Mouse (Mus musculus) ES-Bruce4 (cell line): Measurements from ENCODE around the gene Slc25a39. TPM values are rescaled to one million over a fixed set of nuclear protein-coding genes. Genes with fewer than 3 reads are reported as not detected.
"Not testable (repeated sequence)": the region's sequence is repeated elsewhere in the genome, so short reads cannot be mapped to it uniquely, and the experiment has no call there.

ENCODE experiments used
- H3K27ac ChIP-seq: 2 replicates; pipeline ENCODE4 v1.5.1; 2012; ENCODE audit warnings: low read length, inconsistent platforms; ENCODE audit not compliant: insufficient read depth
- H3K27me3 ChIP-seq: 2 replicates; pipeline ENCODE4 v1.6.1; 2012; ENCODE audit warnings: mild to moderate bottlenecking, low read length, inconsistent platforms; ENCODE audit not compliant: control insufficient read depth, poor library complexity, insufficient read depth, severe bottlenecking
- H3K36me3 ChIP-seq: 2 replicates; pipeline ENCODE4 v1.6.1; 2012; ENCODE audit warnings: inconsistent platforms, mild to moderate bottlenecking, low read length, moderate library complexity; ENCODE audit not compliant: control insufficient read depth, poor library complexity, insufficient read depth, severe bottlenecking
- H3K4me1 ChIP-seq: one replicate; pipeline ENCODE4 v1.8.1; 2011; ENCODE audit warnings: low read length; ENCODE audit not compliant: control insufficient read depth, insufficient read depth
- H3K4me3 ChIP-seq: 2 replicates; pipeline ENCODE4 v1.5.1; 2011; ENCODE audit warnings: low read depth, mild to moderate bottlenecking, low read length
- H3K9ac ChIP-seq: 2 replicates; pipeline ENCODE4 v1.6.1; 2012; ENCODE audit warnings: low read depth, mild to moderate bottlenecking, inconsistent platforms; ENCODE audit not compliant: poor library complexity, severe bottlenecking
- H3K9me3 ChIP-seq: replicated peaks from 2 replicates; pipeline ENCODE4 v1.6.1; 2012; ENCODE audit warnings: mild to moderate bottlenecking, low read length, inconsistent platforms; ENCODE audit not compliant: control insufficient read depth, poor library complexity, insufficient read depth, severe bottlenecking
- CTCF ChIP-seq: IDR thresholded peaks from one replicate; pipeline ENCODE4 v1.8.1; 2011; ENCODE audit warnings: low read depth, low read length
- EP300 ChIP-seq: IDR thresholded peaks from 2 replicates; pipeline ENCODE4 v1.6.1; 2011; ENCODE audit warnings: low read depth, low read length; ENCODE audit not compliant: insufficient read depth
- POLR2A ChIP-seq: IDR thresholded peaks from one replicate; pipeline ENCODE4 v1.8.1; 2011; ENCODE audit warnings: low read length; ENCODE audit not compliant: insufficient read depth
- polyA plus RNA-seq: library from polyadenylated mRNA; stranded (reverse); fragments of >200 nt; gene quantifications from 2 replicates; pipeline ENCODE4 v1.2.4, GENCODE M21; 2011; ENCODE audit warnings: low read depth; ENCODE audit not compliant: missing spikeins, insufficient read depth, insufficient read length

Gene Slc25a39
- polyA plus RNA-seq, 1 experiment: 284 TPM

- TF ChIP-seq CTCF (no peak), POLR2A (no peak)
- H3K27me3 ChIP-seq: no peaks in the 10 kb centered on the region
- no peaks in the 10 kb centered on the region for H3K9me3 ChIP-seq
- no peak overlapping the region for H3K27ac ChIP-seq
- H3K4me3 ChIP-seq: no peak overlapping the region
- no peak overlapping the region for H3K9ac ChIP-seq
- H3K4me1 ChIP-seq: peaks cover 11% of the 10 kb centered on the region
- no peaks in the 10 kb centered on the region for H3K36me3 ChIP-seq
Observed at GRCm38 (mm10) chr11:102370285-102370684, 37.5 kb downstream of the Slc25a39 start.

- Histone ChIP-seq H3K4me3 (no peak overlapping the region), H3K36me3 (no peaks in the 10 kb centered on the region)
- no peak for TF ChIP-seq POLR2A
- TF ChIP-seq CTCF: no peak
- TF ChIP-seq EP300: no peak
Observed at GRCm38 (mm10) chr11:102369263-102369662, 38.5 kb downstream of the Slc25a39 start.

DNA sequence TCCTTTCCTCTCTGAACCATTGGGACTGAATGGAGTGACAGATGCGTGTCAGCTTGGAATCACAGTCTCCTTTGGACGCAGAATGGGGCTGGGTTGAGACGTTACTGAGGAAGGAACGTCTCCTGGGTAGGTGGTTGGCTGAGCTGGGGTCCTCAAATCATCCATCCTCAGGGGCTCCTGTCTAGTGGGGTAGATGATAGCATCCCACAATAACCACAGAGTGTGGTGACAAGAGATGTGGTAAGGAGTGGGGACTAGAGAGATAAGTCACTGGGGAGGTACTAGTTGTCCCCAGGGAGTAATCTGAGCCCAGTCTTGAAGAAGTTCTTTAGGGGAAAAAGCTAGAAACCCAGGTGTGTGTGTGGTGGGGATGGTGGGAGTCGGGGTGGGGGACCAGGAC, 39.4 kb downstream of the Slc25a39 start:
- H3K9me3 ChIP-seq: no peaks in the 10 kb centered on the region
- H3K4me1 ChIP-seq: peaks cover 6% of the 10 kb centered on the region
- no peak overlapping the region for H3K9ac ChIP-seq
- H3K27me3 ChIP-seq: no peaks in the 10 kb centered on the region
- H3K4me3 ChIP-seq: no peak overlapping the region
- no peaks in the 10 kb centered on the region for H3K36me3 ChIP-seq
- H3K27ac ChIP-seq: no peak overlapping the region
- TF ChIP-seq CTCF (no peak), EP300 (no peak), POLR2A (no peak)

More at GRCm38 (mm10) chr11:102369263-102369662, 38.5 kb downstream of the Slc25a39 start:
- Histone ChIP-seq H3K27ac (no peak overlapping the region), H3K4me1 (peaks cover 9% of the 10 kb centered on the region), H3K27me3 (no peaks in the 10 kb centered on the region), H3K9me3 (no peaks in the 10 kb centered on the region), H3K9ac (no peak overlapping the region)

GRCm38 (mm10) chr11:102367504-102368280, 40.1 kb downstream of the Slc25a39 start:
- no peak for TF ChIP-seq POLR2A
- TF ChIP-seq CTCF: no peak
- no peak for TF ChIP-seq EP300
- no peaks in the 10 kb centered on the region for H3K9me3 ChIP-seq
- no peaks in the 10 kb centered on the region for H3K36me3 ChIP-seq
- H3K4me3 ChIP-seq: no peak overlapping the region
- no peak overlapping the region for H3K27ac ChIP-seq
- H3K4me1 ChIP-seq: peaks cover 3% of the 10 kb centered on the region
- no peak overlapping the region for H3K9ac ChIP-seq
- H3K27me3 ChIP-seq: no peaks in the 10 kb centered on the region

- not testable (repeated sequence) for H3K9ac ChIP-seq, H3K36me3 ChIP-seq, H3K4me1 ChIP-seq, H3K9me3 ChIP-seq, H3K4me3 ChIP-seq, H3K27ac ChIP-seq, H3K27me3 ChIP-seq
Observed at GRCm38 (mm10) chr11:102366103-102366502, 41.6 kb downstream of the Slc25a39 start, which contains the start of gene Slc4a1. Gene Slc4a1, minus strand, starts transcription at chr11:102366203.

- H3K4me1 ChIP-seq: peaks cover 3% of the 10 kb centered on the region
- H3K27me3 ChIP-seq: no peaks in the 10 kb centered on the region
- H3K9ac ChIP-seq: no peak overlapping the region
- H3K36me3 ChIP-seq: no peaks in the 10 kb centered on the region
- H3K9me3 ChIP-seq: no peaks in the 10 kb centered on the region
- no peak overlapping the region for H3K27ac ChIP-seq
- no peak overlapping the region for H3K4me3 ChIP-seq
- TF ChIP-seq POLR2A (no peak), CTCF (no peak), EP300 (no peak)
Observed at GRCm38 (mm10) chr11:102365699-102366098, 42.0 kb downstream of the Slc25a39 start.
